Mouse (Mus musculus) heart, embryonic 16.5 days (tissue): Measurements from ENCODE around the gene Sostdc1. TPM values are rescaled to one million over a fixed set of nuclear protein-coding genes. Genes with fewer than 3 reads are reported as not detected.

Experiments used
- ATAC-seq: fragments of 200-750 bp; cut with Nextera tagmentation; replicated peaks from 2 replicates; pipeline ENCODE4 v1.8.0; 2017; ENCODE audit warnings: moderate number of reproducible peaks; ENCODE audit not compliant: insufficient read depth, low FRiP score; ENCODE audit errors: extremely low read depth
- H3K27ac ChIP-seq: fragments of 300-500 bp; sonication (generic); 2 replicates; pipeline ENCODE4 v1.5.1; 2014; ENCODE audit warnings: mild to moderate bottlenecking, low read length, control low read depth, moderate library complexity
- H3K27me3 ChIP-seq: fragments of 300-500 bp; sonication (generic); 2 replicates; pipeline ENCODE4 v1.6.1; 2014; ENCODE audit warnings: low read length, mixed read lengths; ENCODE audit not compliant: control insufficient read depth, insufficient read depth
- H3K36me3 ChIP-seq: fragments of 300-500 bp; sonication (generic); 2 replicates; pipeline ENCODE4 v1.6.1; 2014; ENCODE audit not compliant: control insufficient read depth, insufficient read depth
- H3K4me1 ChIP-seq: fragments of 300-500 bp; sonication (generic); 2 replicates; pipeline ENCODE4 v1.6.1; 2014; ENCODE audit warnings: low read length, mixed read lengths; ENCODE audit not compliant: control insufficient read depth, insufficient read depth
- H3K4me2 ChIP-seq: fragments of 300-500 bp; sonication (generic); 2 replicates; pipeline ENCODE4 v1.6.1; 2014; ENCODE audit warnings: low read depth, mild to moderate bottlenecking, control low read depth, low read length
- H3K4me3 ChIP-seq: fragments of 300-500 bp; sonication (generic); 2 replicates; pipeline ENCODE4 v1.5.1; 2014; ENCODE audit warnings: mild to moderate bottlenecking, control low read depth, low read length
- H3K9ac ChIP-seq: fragments of 300-500 bp; sonication (generic); 2 replicates; pipeline ENCODE4 v1.6.1; 2014; ENCODE audit warnings: low read length, control low read depth
- H3K9me3 ChIP-seq: fragments of 300-500 bp; sonication (generic); replicated peaks from 2 replicates; pipeline ENCODE4 v1.6.1; 2016; ENCODE audit warnings: low read length; ENCODE audit not compliant: control insufficient read depth
- WGBS: fragments of 180-500 bp; shearing (Covaris S2); extraction: QIAGEN DNeasy Blood & Tissue Kit; methylation state at CpG from one replicate; pipeline ENCODE4 v1.1.7; 2014; 5-methylcytosine and 5-hydroxymethylcytosine counted together
- polyA plus RNA-seq: library from polyadenylated mRNA; unstranded; fragments of >200 nt; fragmentation: Nextera tagmentation; extraction: Ambion mirVana; gene quantifications from 2 replicates; pipeline ENCODE4 v1.2.1, GENCODE M21; 2015

Sostdc1 gene
- polyA plus RNA-seq: 0.90 and 1.2 TPM in 2 replicates

DNA sequence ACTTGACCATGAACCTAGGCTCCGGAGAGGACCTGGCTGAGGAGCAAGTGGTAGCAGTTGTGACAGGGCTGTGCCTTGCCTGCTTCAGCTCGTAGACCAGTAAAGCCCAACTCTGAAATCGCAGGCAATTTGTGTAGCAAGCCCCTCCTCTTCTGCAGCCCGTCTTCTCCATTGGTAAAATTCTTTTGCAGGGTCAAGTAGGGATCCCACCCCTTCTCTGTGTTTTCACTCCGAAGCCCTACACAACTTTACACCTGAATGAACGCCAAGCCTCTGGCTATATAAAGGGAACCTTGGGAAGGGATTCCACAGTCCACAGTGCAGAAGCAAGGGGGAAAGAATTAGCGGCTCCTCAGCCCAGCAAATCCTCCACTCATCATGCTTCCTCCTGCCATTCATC, at the start of gene Sostdc1:
Gene Sostdc1, plus strand, starts transcription at position 224 of the 400 bp plus-strand sequence.
- 13% methylated on average over 7 of the region's 7 CpGs for WGBS
- ATAC-seq: no peak

DNA sequence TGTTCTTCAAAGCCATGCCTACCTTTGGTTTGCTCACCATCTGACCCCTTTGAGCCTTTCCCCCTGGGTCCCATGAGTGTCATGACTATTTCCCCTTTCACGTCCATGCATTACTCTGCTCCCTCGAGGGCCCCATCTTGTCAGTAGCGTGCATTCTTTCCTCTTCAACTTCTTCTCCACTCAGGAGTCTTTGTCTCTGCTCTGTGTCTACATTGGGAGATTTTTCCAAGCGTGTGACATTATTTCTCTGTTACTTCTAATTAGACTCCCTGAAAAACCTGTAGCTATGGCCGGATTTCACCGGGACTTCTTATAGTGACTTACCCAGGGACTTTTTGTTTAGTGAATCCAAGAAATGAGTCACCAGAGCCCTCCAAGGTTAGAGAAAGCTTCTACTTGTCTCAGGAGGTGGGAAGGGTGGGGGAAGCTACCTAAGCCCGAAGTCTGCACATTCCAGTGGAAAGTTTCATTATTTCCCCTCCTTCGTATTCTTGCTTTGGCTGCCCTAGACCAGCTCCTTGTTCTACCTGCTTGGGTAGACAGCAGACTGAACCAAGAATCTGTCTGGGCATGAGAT, 46.2 kb upstream of the Sostdc1 start:
- Histone ChIP-seq H3K4me2 (no peak overlapping the region), H3K4me1 (no peaks in the 10 kb centered on the region), H3K9ac (no peak overlapping the region), H3K4me3 (no peak overlapping the region), H3K9me3 (no peaks in the 10 kb centered on the region), H3K27ac (no peak overlapping the region), H3K36me3 (no peaks in the 10 kb centered on the region), H3K27me3 (no peaks in the 10 kb centered on the region)
- WGBS: 74% methylated on average over 8 of the region's 8 CpGs
- ATAC-seq: no peak

More for the DNA sequence above, at the start of gene Sostdc1:
- Histone ChIP-seq H3K27ac (no peak within 1 kb of the TSS), H3K36me3 (no peaks in the 10 kb centered on the region), H3K4me3 (peak within 1 kb of the TSS; percentile 22), H3K4me2 (peak within 1 kb of the TSS; percentile 50), H3K27me3 (no peaks in the 10 kb centered on the region), H3K4me1 (peaks cover 5% of the 10 kb centered on the region), H3K9me3 (no peaks in the 10 kb centered on the region), H3K9ac (no peak within 1 kb of the TSS)

DNA sequence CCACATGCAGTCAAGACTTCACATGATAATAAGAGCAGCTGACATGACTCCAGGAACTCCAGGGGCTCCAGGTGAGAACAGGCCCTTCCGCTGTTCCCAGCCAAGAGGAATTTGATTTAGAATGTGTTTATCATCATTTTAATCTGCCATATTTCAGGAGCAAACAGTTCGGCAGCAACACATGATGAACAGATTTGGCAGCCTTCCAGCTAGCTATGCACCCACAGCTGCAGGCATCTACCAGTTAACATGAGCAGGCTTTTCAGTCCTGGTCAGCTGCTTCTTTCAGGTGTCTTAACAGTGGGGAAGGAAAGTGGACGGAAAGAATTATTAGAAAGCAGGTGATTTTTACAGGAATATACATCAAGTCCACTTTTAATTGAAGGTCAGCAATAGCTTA, 39.1 kb upstream of the Sostdc1 start:
- Histone ChIP-seq H3K9ac (no peak overlapping the region), H3K4me1 (no peaks in the 10 kb centered on the region), H3K4me3 (no peak overlapping the region), H3K27me3 (no peaks in the 10 kb centered on the region), H3K27ac (no peak overlapping the region), H3K36me3 (no peaks in the 10 kb centered on the region), H3K9me3 (no peaks in the 10 kb centered on the region), H3K4me2 (no peak overlapping the region)
- WGBS: 58% methylated on average over 3 of the region's 3 CpGs
- no peak for ATAC-seq

DNA sequence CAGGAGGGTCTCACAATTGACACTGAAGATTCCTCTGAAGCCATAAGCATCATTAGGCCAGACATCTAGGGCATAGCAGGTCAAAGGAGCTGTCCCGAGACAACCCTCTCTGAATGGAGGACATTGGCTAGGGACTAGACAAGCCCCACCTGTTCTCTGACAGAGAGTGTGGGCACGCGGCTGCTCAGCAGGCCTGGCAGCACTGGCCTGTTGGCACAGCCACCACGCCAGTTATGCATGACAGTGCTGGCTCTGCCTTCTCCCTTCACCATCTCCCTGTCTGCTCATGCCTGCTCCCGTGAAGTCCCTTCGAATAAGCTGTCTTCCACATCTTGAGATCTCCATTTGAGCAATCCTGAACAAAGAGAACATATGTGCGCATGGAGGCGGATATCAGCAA, 24.3 kb upstream of the Sostdc1 start:
- Histone ChIP-seq H3K9me3 (no peaks in the 10 kb centered on the region), H3K36me3 (no peaks in the 10 kb centered on the region), H3K4me1 (no peaks in the 10 kb centered on the region), H3K27me3 (no peaks in the 10 kb centered on the region), H3K4me3 (no peak overlapping the region), H3K4me2 (no peak overlapping the region), H3K9ac (no peak overlapping the region), H3K27ac (no peak overlapping the region)
- WGBS: 81% methylated on average over 8 of the region's 8 CpGs
- ATAC-seq: no peak

DNA sequence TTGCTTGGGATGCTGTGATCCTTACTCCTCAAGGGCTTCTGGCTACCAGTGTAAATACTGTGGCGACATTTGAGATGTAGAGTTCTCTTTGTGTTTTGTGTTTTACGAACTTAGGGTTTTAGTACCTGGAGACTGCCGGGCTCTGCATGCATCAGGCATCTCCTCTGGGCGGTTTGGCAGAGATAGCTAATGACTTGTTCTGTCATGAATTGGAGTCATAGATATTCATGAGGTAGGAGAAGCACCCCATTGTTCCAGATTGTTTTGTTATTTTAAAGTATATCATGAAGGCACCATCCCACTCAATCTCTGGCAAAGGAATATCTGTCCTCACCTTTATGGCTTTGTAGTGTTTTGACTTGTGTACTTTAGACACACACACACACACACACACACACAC, 23.5 kb upstream of the Sostdc1 start:
- Histone ChIP-seq H3K9me3 (no peaks in the 10 kb centered on the region), H3K27me3 (no peaks in the 10 kb centered on the region), H3K4me3 (no peak overlapping the region), H3K4me1 (no peaks in the 10 kb centered on the region), H3K36me3 (no peaks in the 10 kb centered on the region), H3K27ac (no peak overlapping the region), H3K9ac (no peak overlapping the region), H3K4me2 (no peak overlapping the region)
- 85% methylated on average over 4 of the region's 4 CpGs for WGBS
- no peak for ATAC-seq

DNA sequence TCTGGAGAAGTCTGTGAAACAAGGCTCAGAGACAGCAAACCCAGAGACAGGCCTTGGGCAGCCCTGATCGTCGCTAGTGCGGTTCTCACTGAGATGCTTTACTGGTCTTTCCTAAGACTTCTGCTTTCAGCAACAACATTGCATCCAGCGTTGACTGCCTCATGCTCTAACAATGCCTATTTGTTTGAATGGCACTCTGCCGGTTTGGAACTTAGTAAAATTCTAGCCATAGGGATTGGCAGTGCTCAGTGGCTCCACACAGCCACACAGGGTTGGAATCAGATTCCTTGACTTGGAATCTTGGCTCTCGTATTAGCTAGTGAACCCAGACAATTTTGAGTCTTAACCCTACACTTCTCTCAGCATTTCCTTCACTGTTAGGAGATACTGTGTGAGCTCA, 22.6 kb upstream of the Sostdc1 start:
- H3K4me3 ChIP-seq: no peak overlapping the region
- 82% methylated on average over 6 of the region's 6 CpGs for WGBS
- no peaks in the 10 kb centered on the region for H3K27me3 ChIP-seq
- ATAC-seq: no peak
- H3K9me3 ChIP-seq: no peaks in the 10 kb centered on the region
- no peak overlapping the region for H3K9ac ChIP-seq
- H3K27ac ChIP-seq: no peak overlapping the region
- no peak overlapping the region for H3K4me2 ChIP-seq
- H3K36me3 ChIP-seq: no peaks in the 10 kb centered on the region
- no peaks in the 10 kb centered on the region for H3K4me1 ChIP-seq

DNA sequence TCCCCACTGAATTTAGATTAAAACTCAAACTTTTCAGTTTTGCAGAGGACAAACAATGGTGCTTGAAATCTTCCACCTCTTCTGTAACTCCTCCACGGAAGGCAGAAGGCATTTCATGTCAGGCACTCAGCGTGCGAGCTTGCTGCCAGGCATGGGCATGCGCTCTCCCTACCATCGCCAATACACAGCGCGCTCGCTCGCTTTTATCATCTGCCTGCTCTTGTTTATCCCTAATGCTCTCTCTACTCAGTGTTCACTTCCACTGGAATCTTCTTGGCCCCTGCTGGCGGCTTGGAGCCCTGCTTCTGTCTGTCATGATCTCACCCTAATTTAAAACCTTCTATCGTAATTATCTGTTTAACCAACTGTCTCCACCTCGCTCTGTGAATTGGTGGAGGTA, 11.6 kb upstream of the Sostdc1 start:
- Histone ChIP-seq H3K4me3 (no peak overlapping the region), H3K4me1 (no peaks in the 10 kb centered on the region), H3K4me2 (no peak overlapping the region), H3K9ac (no peak overlapping the region), H3K27ac (no peak overlapping the region), H3K27me3 (no peaks in the 10 kb centered on the region), H3K36me3 (no peaks in the 10 kb centered on the region), H3K9me3 (no peaks in the 10 kb centered on the region)
- no peak for ATAC-seq
- WGBS: 72% methylated on average over 12 of the region's 12 CpGs

DNA sequence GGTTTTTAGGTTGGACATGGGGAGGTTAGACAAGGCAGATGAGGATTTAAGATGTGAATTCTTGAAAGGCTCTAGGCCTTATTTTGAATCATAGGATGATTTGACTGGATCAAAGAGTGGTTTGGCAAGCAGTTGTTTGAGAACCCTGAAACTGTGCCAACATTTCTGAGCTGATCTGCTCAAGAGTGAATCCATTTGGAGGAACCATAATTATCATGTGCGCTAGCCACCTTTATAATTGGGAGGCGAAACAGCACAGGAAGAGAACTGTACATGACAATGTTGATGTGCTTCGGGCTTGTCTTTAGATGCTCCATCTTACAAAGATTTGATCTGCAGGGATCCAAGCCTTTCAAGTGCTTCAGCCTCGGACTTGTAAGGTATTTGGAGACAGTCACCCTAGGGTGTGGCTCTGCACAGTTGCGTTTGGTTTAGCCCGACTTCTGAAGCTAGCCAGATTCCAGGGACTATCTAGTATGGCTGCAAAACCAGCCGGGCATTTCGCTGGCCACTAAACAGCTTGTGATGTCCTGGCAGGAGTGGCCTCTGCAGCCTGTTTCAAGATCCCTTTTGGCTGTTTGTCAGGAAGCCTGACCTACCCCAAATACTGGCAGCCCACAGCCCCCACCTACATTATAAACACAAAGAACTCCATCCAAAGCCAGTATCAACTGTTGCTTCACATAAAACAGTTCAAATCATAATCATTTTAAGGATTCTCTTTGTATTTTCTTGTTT, 10.9 kb upstream of the Sostdc1 start:
- Histone ChIP-seq H3K9me3 (no peaks in the 10 kb centered on the region), H3K27me3 (no peaks in the 10 kb centered on the region), H3K4me2 (no peak overlapping the region), H3K4me1 (no peaks in the 10 kb centered on the region), H3K36me3 (no peaks in the 10 kb centered on the region), H3K4me3 (no peak overlapping the region), H3K9ac (no peak overlapping the region), H3K27ac (no peak overlapping the region)
- ATAC-seq: no peak
- WGBS: 67% methylated on average over 8 of the region's 8 CpGs

DNA sequence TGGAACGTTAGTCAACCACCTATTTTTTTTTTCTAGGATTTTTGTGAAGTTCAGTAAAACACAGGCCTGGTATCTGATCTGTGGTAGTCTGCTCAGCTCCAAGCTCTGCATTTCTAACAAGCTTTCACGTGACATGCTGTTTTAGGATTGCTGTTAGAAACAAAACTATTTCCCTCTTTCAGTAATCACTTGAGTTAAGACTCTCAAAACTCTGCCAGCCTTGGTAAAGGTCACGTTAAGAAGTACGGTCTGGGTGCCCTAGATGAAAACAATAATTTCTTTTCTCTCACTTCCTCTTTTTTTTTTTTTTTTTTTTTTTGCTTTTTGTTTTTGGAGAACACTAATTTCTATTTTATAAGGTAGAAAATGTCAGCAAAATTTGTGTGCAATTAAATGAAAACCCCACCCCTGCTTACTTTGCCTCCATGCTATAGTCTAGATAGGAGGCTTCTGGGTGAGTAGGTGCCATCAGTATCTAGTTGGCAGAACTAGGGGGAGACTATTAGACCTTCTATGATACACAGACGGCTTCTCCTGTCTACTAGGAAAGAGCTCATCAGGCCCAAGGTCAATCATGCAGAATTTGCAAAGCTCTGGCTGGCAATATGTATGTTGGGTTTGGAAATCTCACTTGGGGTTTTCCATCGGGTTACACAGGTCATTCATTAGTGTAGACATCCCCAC, 5.1 kb upstream of the Sostdc1 start:
- Histone ChIP-seq H3K4me2 (no peak overlapping the region), H3K36me3 (no peaks in the 10 kb centered on the region), H3K4me3 (no peak overlapping the region), H3K27me3 (no peaks in the 10 kb centered on the region), H3K4me1 (no peaks in the 10 kb centered on the region), H3K9ac (no peak overlapping the region), H3K9me3 (no peaks in the 10 kb centered on the region), H3K27ac (no peak overlapping the region)
- WGBS: 74% methylated on average over 6 of the region's 6 CpGs
- ATAC-seq: no peak
